In the genomic region with DNA sequence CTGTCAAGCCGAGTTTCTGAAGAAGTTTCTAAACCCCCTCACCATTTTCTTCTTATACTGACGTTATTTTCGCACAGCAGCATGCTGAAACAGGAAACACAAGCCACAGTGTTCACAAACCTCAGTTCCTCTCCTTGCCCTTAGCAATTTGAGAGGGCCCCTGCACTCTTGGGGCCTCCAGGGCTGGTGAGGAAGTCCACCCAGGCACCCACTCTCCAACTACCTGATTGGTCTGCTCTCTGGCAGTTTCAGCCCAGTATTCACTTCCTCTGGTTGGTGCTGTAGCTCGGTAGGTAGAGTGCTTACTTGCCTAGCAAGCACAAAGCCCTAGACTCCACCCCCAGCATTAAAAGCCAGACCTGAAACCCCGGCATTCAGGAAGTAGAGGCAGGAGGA, we compare ENCODE assay signal across 9 mouse cellular contexts. TPM values are rescaled to one million over a fixed set of nuclear protein-coding genes. Genes with fewer than 3 reads are reported as not detected.
DNase-seq lines count a peak whose midpoint lies in the region; ATAC-seq and TF ChIP-seq lines count a peak whose summit lies in the region.
"Had no signal": no experiment of that assay in that cellular context is flagged by ENCODE, and none has a peak within 500 bp of the region (broad histone marks: within the 10 kb centered on the region; RNA-seq: fewer than 3 reads in every experiment).

A gene (minus strand): TSS at position 321 of the 396 bp plus-strand sequence.

- no peaks in the 10 kb centered on the region for H3K79me2 ChIP-seq in MEL (ENCODE audit: control insufficient read depth, insufficient read depth, low read length, poor library complexity)

- peak within 1 kb of the TSS; percentile 24 to 50 for H3K4me3 ChIP-seq in MEL (ENCODE audit: control insufficient read depth in 1 of 2, insufficient read depth in 1 of 2, low read depth in 2 of 2, low read length in 2 of 2)
- peak within 1 kb of the TSS; percentile 40 for H3K4me3 ChIP-seq in liver, embryonic 15.5 days (replicated peaks)
- H3K4me3 ChIP-seq in small intestine, adult 2 months (ENCODE audit: low read depth, low read length), result peak within 1 kb of the TSS; percentile 54
- H3K4me3 ChIP-seq in cerebellum, adult 2 months (replicated peaks; ENCODE audit: insufficient read depth, low read depth, low read length), result no peak within 1 kb of the TSS
- H3K4me3 ChIP-seq: lung, embryonic 15.5 days had no signal

- no peak for DNase-seq in frontal cortex, postnatal 25 days (ENCODE audit: low spot score in 2 of 2)
- peak; percentile 92 for DNase-seq in MEL (ENCODE audit: low read depth, low spot score)
- DNase-seq in cerebellum, adult 2 months, result no peak
- no peak for DNase-seq in left cerebral cortex, adult 11 months (ENCODE audit: low spot score)
- no peak for DNase-seq in urinary bladder, postnatal 10 days (ENCODE audit: low spot score)

- H3K4me1 ChIP-seq in MEL (ENCODE audit: control insufficient read depth in 1 of 2, insufficient read depth in 2 of 2, low read length in 2 of 2), result peaks cover 0 to 30% of the 10 kb centered on the region in 2 experiments; a peak in 3 of 4 replicates
- peaks cover 17% of the 10 kb centered on the region for H3K4me1 ChIP-seq in liver, embryonic 15.5 days (replicated peaks)
- peaks cover 11% of the 10 kb centered on the region for H3K4me1 ChIP-seq in small intestine, adult 2 months (ENCODE audit: control insufficient read depth, insufficient read depth, insufficient read length, low read length)
- no peaks in the 10 kb centered on the region for H3K4me1 ChIP-seq in cerebellum, adult 2 months (ENCODE audit: control insufficient read depth, insufficient read depth, low read length)
- H3K4me1 ChIP-seq: lung, embryonic 15.5 days had no signal

- no peaks in the 10 kb centered on the region; a peak in 1 of 4 replicates for H3K27me3 ChIP-seq in MEL (ENCODE audit: control insufficient read depth in 1 of 2, insufficient read depth in 2 of 2, low read length in 2 of 2)
- no peaks in the 10 kb centered on the region for H3K27me3 ChIP-seq in liver, embryonic 15.5 days
- no peaks in the 10 kb centered on the region for H3K27me3 ChIP-seq in small intestine, adult 2 months (ENCODE audit: control insufficient read depth, insufficient read depth, low read length)
- no peaks in the 10 kb centered on the region for H3K27me3 ChIP-seq in cerebellum, adult 2 months (ENCODE audit: control insufficient read depth, insufficient read depth, low read length)
- H3K27me3 ChIP-seq: lung, embryonic 15.5 days had no signal

- TF ChIP-seq CTCF in MEL (IDR thresholded peaks at IDR 0.05 in 2 of 3, conservative IDR thresholded peaks at IDR 0.05 in 1 of 3; ENCODE audit: control insufficient read depth in 1 of 3, insufficient read depth in 1 of 3, low read depth in 2 of 3, low read length in 3 of 3, poor library complexity in 1 of 3, severe bottlenecking in 1 of 3), result no peak
- no peak for TF ChIP-seq CTCF in small intestine, adult 2 months (IDR thresholded peaks at IDR 0.05; ENCODE audit: extremely low read depth, insufficient read length, insufficient replicate concordance, low read depth, low read length)
- no peak for TF ChIP-seq CTCF in cerebellum, adult 2 months (IDR thresholded peaks at IDR 0.05; ENCODE audit: borderline replicate concordance, insufficient read depth, low read depth, low read length)

- no peaks in the 10 kb centered on the region for H3K9me3 ChIP-seq in MEL (replicated peaks; ENCODE audit: insufficient read depth, low read length)
- H3K9me3 ChIP-seq in liver, embryonic 15.5 days (replicated peaks), result no peaks in the 10 kb centered on the region
- H3K9me3 ChIP-seq: lung, embryonic 15.5 days had no signal

- H3K4me2 ChIP-seq in liver, embryonic 15.5 days, result peak within 1 kb of the TSS; percentile 26
- H3K4me2 ChIP-seq: lung, embryonic 15.5 days had no signal

- 0 out of 2 replicates have a peak, but pooled peaks have one; percentile 23 for ATAC-seq in frontal cortex, adult (ENCODE audit: low TSS enrichment)
- peak; percentile 73 for ATAC-seq in liver, embryonic 15.5 days (ENCODE audit: insufficient read depth)

- TF ChIP-seq POLR2A in MEL (IDR thresholded peaks at IDR 0.05; ENCODE audit: control insufficient read depth in 1 of 2, insufficient read depth in 1 of 2, low read depth in 1 of 2, low read length in 2 of 2, poor library complexity in 1 of 2), result peak; percentile 39 to 66; a peak in 2 of 4 replicates
- no peak for TF ChIP-seq POLR2A in small intestine, adult 2 months (IDR thresholded peaks at IDR 0.05; ENCODE audit: low read depth, low read length)
- TF ChIP-seq POLR2A in cerebellum, adult 2 months (IDR thresholded peaks at IDR 0.05; ENCODE audit: borderline replicate concordance, insufficient read depth, low read length), result no peak

- no peak for TF ChIP-seq EP300 in MEL (IDR thresholded peaks at IDR 0.05; ENCODE audit: low read depth in 1 of 2, low read length in 2 of 2)

- TF ChIP-seq RAD21 in MEL (IDR thresholded peaks at IDR 0.05; ENCODE audit: low read depth, low read length), result no peak

- H3K9ac ChIP-seq in MEL (ENCODE audit: control insufficient read depth, low read depth, low read length, poor library complexity, severe bottlenecking), result peak within 1 kb of the TSS; percentile 62
- H3K9ac ChIP-seq in liver, embryonic 15.5 days, result no peak within 1 kb of the TSS; the same call in 1 of the 2 replicates
- H3K9ac ChIP-seq: lung, embryonic 15.5 days had no signal

- peaks cover 0 to 21% of the 10 kb centered on the region in 2 experiments; a peak in 2 of 4 replicates for H3K36me3 ChIP-seq in MEL (ENCODE audit: control insufficient read depth in 1 of 2, insufficient read depth in 2 of 2, low read length in 2 of 2)
- no peaks in the 10 kb centered on the region for H3K36me3 ChIP-seq in liver, embryonic 15.5 days (replicated peaks)
- no peaks in the 10 kb centered on the region for H3K36me3 ChIP-seq in small intestine, adult 2 months (ENCODE audit: control insufficient read depth, insufficient read depth, low read length)
- H3K36me3 ChIP-seq: lung, embryonic 15.5 days had no signal

- H3K27ac ChIP-seq in MEL (ENCODE audit: control insufficient read depth, low read depth, low read length), result peak within 1 kb of the TSS; percentile 89
- H3K27ac ChIP-seq in liver, embryonic 15.5 days (replicated peaks), result peak within 1 kb of the TSS; percentile 78
- peak within 1 kb of the TSS; percentile 96 for H3K27ac ChIP-seq in small intestine, adult 2 months (ENCODE audit: insufficient read depth, low read depth, low read length)
- no peak within 1 kb of the TSS for H3K27ac ChIP-seq in cerebellum, adult 2 months (ENCODE audit: insufficient read depth, low read length)
- H3K27ac ChIP-seq: lung, embryonic 15.5 days had no signal

- WGBS in liver, embryonic 15.5 days (ENCODE audit: insufficient replicate concordance), result 13% methylated on average over 5 of the region's 5 CpGs
- 57% methylated on average over 5 of the region's 5 CpGs for WGBS in small intestine, adult 2 months
- 77% methylated on average over 5 of the region's 5 CpGs for WGBS in cerebellum, adult 2 months

TF ChIP-seq in MEL, 35 proteins besides CTCF, POLR2A, EP300 and RAD21:
- TF ChIP-seq ELF1 (IDR thresholded peaks at IDR 0.05; ENCODE audit: low read depth, low read length), result peak; percentile 55; the same call in 1 of the 2 replicates
- peak; percentile 26; the same call in 1 of the 2 replicates for TF ChIP-seq SIN3A (IDR thresholded peaks at IDR 0.05; ENCODE audit: low read length)
- peak; percentile 48 for TF ChIP-seq NELFE (IDR thresholded peaks at IDR 0.05; ENCODE audit: low read depth, low read length)
- peak; percentile 60 for TF ChIP-seq TBP (IDR thresholded peaks at IDR 0.05; ENCODE audit: low read depth, low read length)
- TF ChIP-seq HCFC1 (IDR thresholded peaks at IDR 0.05; ENCODE audit: low read depth, low read length), result peak; percentile 32; the same call in 1 of the 2 replicates
- no peak for TF ChIP-seq ZMIZ1 (IDR thresholded peaks at IDR 0.05; ENCODE audit: low read depth, low read length)

RNA-seq across cellular contexts. Expression of the gene that starts here (rescaled TPM):
- total RNA-seq in MEL (2012; rRNA removed), result 5.2 and 7.2 TPM in 2 replicates
- 1 to 10 TPM in 1 of 2 experiments, not detected in 1; 9.7 TPM for polyA plus RNA-seq in MEL (2012; ENCODE audit: insufficient read depth in 1 of 2, insufficient read length in 2 of 2, low read depth in 1 of 2, low replicate concordance in 2 of 2, missing spikeins in 1 of 2)
- 7.5 and 10.2 TPM in 2 replicates for polyA plus RNA-seq in liver, embryonic 15.5 days (2015; fragmentation: Nextera tagmentation; extraction: Ambion mirVana)
- polyA plus RNA-seq in small intestine, adult 2 months (2012; rRNA removed), result 2.6 and 4.6 TPM in 2 replicates
- polyA plus RNA-seq in cerebellum, adult 2 months (2012; rRNA removed), result 0.79 and 0.80 TPM in 2 replicates

Comparison
In these comparisons a context has a peak if more than half of its experiments do, and no peak if none do; other contexts are left out.
1. POLR2A ChIP-seq: peak in MEL (2 of 2); none in small intestine, adult 2 months (single experiment) and cerebellum, adult 2 months (single experiment).